Mouse (Mus musculus) cerebellum, adult 2 months (tissue): ENCODE measurements around the gene Slc16a13.

Experiments used
- CTCF ChIP-seq: fragments of 200-500 bp; IDR thresholded peaks from 2 replicates; pipeline ENCODE4 v1.5.1; 2011; ENCODE audit warnings: low read depth, mild to moderate bottlenecking, control low read depth, low read length, moderate library complexity, borderline replicate concordance; ENCODE audit not compliant: insufficient read depth
- POLR2A ChIP-seq: fragments of 200-500 bp; IDR thresholded peaks from 2 replicates; pipeline ENCODE4 v1.6.1; 2011; ENCODE audit warnings: low read length, control low read depth, borderline replicate concordance; ENCODE audit not compliant: insufficient read depth

DNA sequence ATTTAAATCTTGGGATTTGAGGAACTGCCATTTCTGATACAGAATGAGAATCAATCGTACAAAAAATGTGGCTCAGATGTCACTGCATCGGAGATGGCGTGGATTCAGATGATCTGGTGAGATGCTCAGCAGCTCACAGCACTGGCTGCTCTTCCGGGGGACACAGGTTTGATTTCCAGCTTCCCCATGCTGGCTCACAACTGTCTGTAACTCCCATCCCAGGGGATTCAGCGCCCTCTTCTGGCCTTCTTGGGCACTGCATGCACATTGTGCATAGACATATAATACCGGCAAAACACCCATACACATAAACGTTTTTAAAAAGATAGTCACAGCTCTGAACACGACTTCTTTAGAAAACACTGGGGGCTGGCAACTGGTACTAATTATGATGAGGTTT lies 43.2 kb downstream of the Slc16a13 start:
- no peak; the same call in 1 of the 2 replicates for TF ChIP-seq CTCF
- no peak for TF ChIP-seq POLR2A
